Mouse (Mus musculus) lung, embryonic 14.5 days (tissue): ENCODE results near the gene Zfand4. TPM values are rescaled to one million over a fixed set of nuclear protein-coding genes. Genes with fewer than 3 reads are reported as not detected.

ENCODE experiments used
- ATAC-seq: fragments of 200-750 bp; cut with Nextera tagmentation; 2 replicates; pipeline ENCODE4 v1.8.0; 2017; ENCODE audit warnings: mild to moderate bottlenecking, moderate TSS enrichment, moderate library complexity; ENCODE audit not compliant: insufficient read depth
- DNase-seq: peaks from one replicate; pipeline ENCODE4 v3.0.0-alpha.2; 2015
- H3K27ac ChIP-seq: fragments of 300-500 bp; sonication (generic); 2 replicates; pipeline ENCODE4 v1.5.1; 2014; ENCODE audit warnings: low read depth, mild to moderate bottlenecking, moderate library complexity
- H3K27me3 ChIP-seq: fragments of 300-500 bp; sonication (generic); 2 replicates; pipeline ENCODE4 v1.6.1; 2014; ENCODE audit warnings: low read length, control low read depth; ENCODE audit not compliant: insufficient read depth
- H3K36me3 ChIP-seq: fragments of 300-500 bp; sonication (generic); 2 replicates; pipeline ENCODE4 v1.6.1; 2014; ENCODE audit warnings: control low read depth; ENCODE audit not compliant: insufficient read depth
- H3K4me1 ChIP-seq: fragments of 300-500 bp; sonication (generic); 2 replicates; pipeline ENCODE4 v1.6.1; 2014; ENCODE audit warnings: antibody characterized with exemption, control low read depth; ENCODE audit not compliant: insufficient read depth
- H3K4me2 ChIP-seq: fragments of 300-500 bp; sonication (generic); 2 replicates; pipeline ENCODE4 v1.6.1; 2014; ENCODE audit warnings: mild to moderate bottlenecking
- H3K4me3 ChIP-seq: fragments of 300-500 bp; sonication (generic); 2 replicates; pipeline ENCODE4 v1.5.1; 2014; ENCODE audit warnings: low read depth, low read length
- H3K9ac ChIP-seq: fragments of 300-500 bp; sonication (generic); 2 replicates; pipeline ENCODE4 v1.6.1; 2014
- H3K9me3 ChIP-seq: fragments of 300-500 bp; sonication (generic); 2 replicates; pipeline ENCODE4 v1.6.1; 2016; ENCODE audit warnings: low read depth, low read length, control low read depth
- CTCF ChIP-seq: IDR thresholded peaks from 2 replicates; pipeline ENCODE4 v1.5.1; 2016; ENCODE audit warnings: antibody characterized with exemption, low read depth
- WGBS: fragments of 180-500 bp; shearing (Covaris S2); extraction: QIAGEN DNeasy Blood & Tissue Kit; methylation state at CpG from one replicate; pipeline ENCODE4 v1.1.7; 2014; 5-methylcytosine and 5-hydroxymethylcytosine counted together
- polyA plus RNA-seq: library from polyadenylated mRNA; unstranded; fragments of >200 nt; fragmentation: Nextera tagmentation; extraction: Ambion mirVana; gene quantifications from 2 replicates; pipeline ENCODE4 v1.2.1, GENCODE M21; 2014

Zfand4 gene
- polyA plus RNA-seq, 1 experiment from 2014 or later = 6.9 TPM

- no peak for TF ChIP-seq CTCF
- Histone ChIP-seq H3K4me2 (no peak overlapping the region), H3K27ac (no peak overlapping the region), H3K9ac (no peak overlapping the region), H3K4me1 (no peaks in the 10 kb centered on the region), H3K27me3 (no peaks in the 10 kb centered on the region), H3K36me3 (no peaks in the 10 kb centered on the region), H3K4me3 (no peak overlapping the region), H3K9me3 (no peaks in the 10 kb centered on the region)
- peak; percentile 58; the same call in 1 of the 2 replicates for ATAC-seq
- DNase-seq = no peak
- WGBS = 65% methylated on average over 6 of the region's 6 CpGs
Observed at GRCm38 (mm10) chr6:116370216-116370976, 106.4 kb downstream of the Zfand4 start.

- no peak overlapping the region for H3K27ac ChIP-seq
- no peak for ATAC-seq
- WGBS = 94% methylated on average over 3 of the region's 3 CpGs
Observed at GRCm38 (mm10) chr6:116371500-116371899, 107.5 kb downstream of the Zfand4 start.

DNA sequence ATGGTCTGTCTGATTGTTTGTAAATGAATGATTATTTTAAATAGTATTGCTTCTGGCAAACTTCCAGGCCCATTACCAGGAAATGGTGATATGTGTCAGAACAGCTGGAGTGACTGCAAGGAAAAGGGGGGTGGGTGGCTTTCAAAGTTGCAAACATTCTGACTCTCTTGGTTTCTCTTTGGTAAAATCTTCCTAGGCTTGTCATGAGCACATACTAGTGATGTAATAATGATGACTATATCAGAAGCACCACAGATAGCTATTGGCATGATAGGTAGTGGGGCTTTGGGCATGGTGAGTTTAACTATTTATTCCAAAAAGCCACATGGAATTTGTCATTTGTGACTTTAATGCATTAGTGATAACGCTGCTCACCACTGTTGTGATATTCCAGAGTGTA lies 110.1 kb downstream of the Zfand4 start:
- H3K4me3 ChIP-seq = no peak overlapping the region
- no peak; the same call in 1 of the 2 replicates for ATAC-seq
- WGBS = 56% methylated on average over 1 of the region's 1 CpGs

More at GRCm38 (mm10) chr6:116371500-116371899, 107.5 kb downstream of the Zfand4 start:
- Histone ChIP-seq H3K36me3 (no peaks in the 10 kb centered on the region), H3K4me3 (no peak overlapping the region), H3K9me3 (no peaks in the 10 kb centered on the region), H3K4me2 (no peak overlapping the region), H3K27me3 (no peaks in the 10 kb centered on the region), H3K9ac (no peak overlapping the region), H3K4me1 (no peaks in the 10 kb centered on the region)
- TF ChIP-seq CTCF = no peak
- no peak for DNase-seq

GRCm38 (mm10) chr6:116374618-116375017 lies 110.6 kb downstream of the Zfand4 start:
- Histone ChIP-seq H3K4me1 (no peaks in the 10 kb centered on the region), H3K9ac (no peak overlapping the region), H3K27me3 (no peaks in the 10 kb centered on the region), H3K36me3 (no peaks in the 10 kb centered on the region), H3K4me3 (no peak overlapping the region), H3K9me3 (no peaks in the 10 kb centered on the region), H3K27ac (no peak overlapping the region), H3K4me2 (no peak overlapping the region)
- DNase-seq (no peak), ATAC-seq (no peak)
- no peak for TF ChIP-seq CTCF

More for the DNA sequence above, 110.1 kb downstream of the Zfand4 start:
- H3K36me3 ChIP-seq = no peaks in the 10 kb centered on the region
- no peaks in the 10 kb centered on the region for H3K9me3 ChIP-seq
- H3K4me1 ChIP-seq = no peaks in the 10 kb centered on the region
- peak; percentile 13 for DNase-seq
- H3K4me2 ChIP-seq = no peak overlapping the region
- TF ChIP-seq CTCF = no peak
- no peak overlapping the region for H3K27ac ChIP-seq
- H3K27me3 ChIP-seq = no peaks in the 10 kb centered on the region
- H3K9ac ChIP-seq = no peak overlapping the region

GRCm38 (mm10) chr6:116378892-116379291 lies 114.9 kb downstream of the Zfand4 start:
- ATAC-seq = no peak
- no peak overlapping the region for H3K4me3 ChIP-seq
- no peaks in the 10 kb centered on the region for H3K9me3 ChIP-seq
- no peak overlapping the region for H3K27ac ChIP-seq
- WGBS = 92% methylated on average over 7 of the region's 7 CpGs
- H3K4me1 ChIP-seq = no peaks in the 10 kb centered on the region
- no peak for TF ChIP-seq CTCF
- no peak overlapping the region for H3K9ac ChIP-seq
- no peak overlapping the region for H3K4me2 ChIP-seq
- no peak for DNase-seq
- no peaks in the 10 kb centered on the region for H3K27me3 ChIP-seq
- H3K36me3 ChIP-seq = no peaks in the 10 kb centered on the region

Other genes with a start within 250 kb of the Zfand4 start
- 14.3 and 15.1 TPM in 2 replicates for gene Tmcc1, start 70.7 kb upstream of the Zfand4 start, polyA plus RNA-seq
- 41.4 and 42.4 TPM in 2 replicates for gene Washc2, start 56.2 kb upstream of the Zfand4 start, polyA plus RNA-seq
- gene March8, start 73.8 kb downstream of the Zfand4 start, polyA plus RNA-seq = 29.0 and 30.8 TPM in 2 replicates
- gene Alox5, start 197.0 kb downstream of the Zfand4 start, polyA plus RNA-seq = 0.87 and 0.96 TPM in 2 replicates
- gene Olfr211, start 224.9 kb downstream of the Zfand4 start, polyA plus RNA-seq = not detected in 2 replicates
- not detected in 2 replicates for gene Olfr212, start 242.3 kb downstream of the Zfand4 start, polyA plus RNA-seq